Mouse (Mus musculus): Measurements from ENCODE around the gene Rprd1b.

- TF ChIP-seq CTCF (IDR thresholded peaks at IDR 0.05; ENCODE audit: extremely low read depth, insufficient read depth, low read length) = no peak
- no peak for TF ChIP-seq POLR2A (IDR thresholded peaks at IDR 0.05; ENCODE audit: extremely low read depth, insufficient read depth, low read length)
These were observed 9.3 kb downstream of the Rprd1b start for GRCm38 (mm10) chr2:158037571-158037970.

Measured in cortical plate, adult 2 months (tissue).